Mouse (Mus musculus): ENCODE results near the gene Rpap2. TPM values are rescaled to one million over a fixed set of nuclear protein-coding genes. Genes with fewer than 3 reads are reported as not detected.

The Rpap2 gene
- polyA plus RNA-seq (2012; rRNA removed; ENCODE audit: low replicate concordance) = 0.32 and 1.8 TPM in 2 replicates

DNA sequence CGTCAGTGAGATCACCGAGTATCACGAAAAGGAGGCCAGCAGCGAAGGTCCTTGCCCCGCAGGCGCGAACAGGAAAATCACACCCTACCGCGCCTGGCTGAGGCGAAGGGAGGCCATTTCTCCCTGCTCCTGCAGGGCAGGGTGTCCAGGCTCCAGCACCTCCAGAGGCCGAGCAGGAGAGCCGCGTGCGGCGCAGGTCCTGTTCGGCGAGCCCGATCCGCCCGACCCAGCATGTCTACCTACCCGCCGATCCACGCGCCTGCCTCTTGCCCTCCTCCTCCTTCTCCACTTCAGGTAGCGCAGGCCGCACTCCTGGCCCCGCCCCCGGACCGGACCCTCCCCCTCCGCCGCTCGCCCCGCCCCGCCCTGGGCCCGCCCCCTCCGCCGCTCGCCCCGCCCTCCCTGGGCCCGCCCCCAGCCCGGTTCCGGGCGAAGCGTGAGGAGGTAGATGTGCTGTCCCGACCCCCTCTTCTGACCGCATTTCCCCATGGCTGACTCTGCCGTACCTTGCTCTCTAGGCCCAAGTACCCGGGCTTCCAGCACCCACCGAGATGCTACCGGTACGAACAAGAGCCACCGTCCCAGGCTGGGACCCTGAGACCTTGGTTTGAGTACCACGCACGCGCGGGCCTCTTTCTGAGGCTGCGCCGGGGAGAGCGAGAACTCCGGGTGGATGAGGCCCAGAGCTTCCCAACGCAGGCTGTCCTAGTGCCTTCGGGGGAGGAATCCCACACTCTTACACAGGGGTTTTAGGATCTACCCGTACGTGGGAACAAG is at the start of gene Rpap2, which contains the start of gene Glmn:
Rpap2 (plus strand) TSS at position 73 of the 777 bp plus-strand sequence.
Glmn (minus strand) TSS at position 588 of the 777 bp plus-strand sequence.

Other genes with a start within 250 kb of the Rpap2 start
- 0.15 and 3.4 TPM in 2 replicates for gene Ephx4, start 194.6 kb upstream of the Rpap2 start, polyA plus RNA-seq (2012; rRNA removed; ENCODE audit: low replicate concordance)
- gene Lpcat2b, start 165.8 kb upstream of the Rpap2 start, polyA plus RNA-seq (2012; rRNA removed; ENCODE audit: low replicate concordance) = not detected in 2 replicates
- gene Btbd8, start 159.4 kb upstream of the Rpap2 start, polyA plus RNA-seq (2012; rRNA removed; ENCODE audit: low replicate concordance) = 0.26 and 0.28 TPM in 2 replicates
- gene Gm42669, start 89.8 kb upstream of the Rpap2 start, polyA plus RNA-seq (2012; rRNA removed; ENCODE audit: low replicate concordance) = not detected in 2 replicates
- not detected in 2 replicates for gene 1700028K03Rik, start 62.7 kb upstream of the Rpap2 start, polyA plus RNA-seq (2012; rRNA removed; ENCODE audit: low replicate concordance)
- gene Glmn, start 515 bp downstream of the Rpap2 start, polyA plus RNA-seq (2012; rRNA removed; ENCODE audit: low replicate concordance) = not detected in 2 replicates
- 7.4 and 7.6 TPM in 2 replicates for gene Gfi1, start 128.7 kb downstream of the Rpap2 start, polyA plus RNA-seq (2012; rRNA removed; ENCODE audit: low replicate concordance)
- not detected in 2 replicates for gene Ube2d2b, start 232.7 kb downstream of the Rpap2 start, polyA plus RNA-seq (2012; rRNA removed; ENCODE audit: low replicate concordance)